ENCODE assay signal across 16 mouse cellular contexts in the genomic region with DNA sequence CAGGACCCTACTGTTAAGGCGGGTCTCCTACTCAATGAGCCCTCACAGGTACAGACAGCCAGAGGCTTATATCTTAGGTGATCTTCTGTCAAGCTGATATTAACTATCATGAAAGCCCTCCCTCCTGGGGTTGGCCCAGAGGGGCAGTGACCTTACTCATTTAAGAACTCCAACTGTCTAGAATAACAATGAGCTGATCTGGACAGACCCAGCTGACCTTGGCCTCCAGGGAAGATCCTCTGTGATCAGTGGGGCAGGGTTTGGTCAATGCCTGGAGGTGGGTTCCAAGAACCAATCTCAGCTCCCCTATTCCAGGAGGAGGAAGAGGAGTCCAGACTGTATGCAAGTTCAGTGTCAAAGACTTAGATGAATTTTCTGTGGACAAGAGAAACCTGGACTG.
"Had no signal": no experiment of that assay in that cellular context is flagged by ENCODE, and none has a peak within 500 bp of the region (broad histone marks: within the 10 kb centered on the region; RNA-seq: fewer than 3 reads in every experiment).

No protein-coding gene starts in this region.

- DNase-seq: liver; liver, postnatal 0 days; lung, postnatal 14 days; lung, postnatal 4 days; retina, postnatal 1 day; thymus, adult 18-20 months; thymus, postnatal 36 days had no signal

- H3K36me3 ChIP-seq: limb, embryonic 10.5 days; limb, embryonic 13.5 days; lung, embryonic 15.5 days; midbrain, embryonic 12.5 days; neural tube, embryonic 13.5 days had no signal

- H3K27me3 ChIP-seq: limb, embryonic 13.5 days; lung, embryonic 15.5 days; midbrain, embryonic 12.5 days; neural tube, embryonic 13.5 days had no signal

- H3K4me2 ChIP-seq: limb, embryonic 13.5 days; lung, embryonic 15.5 days; midbrain, embryonic 12.5 days; neural tube, embryonic 13.5 days had no signal

- H3K4me3 ChIP-seq: limb, embryonic 10.5 days; limb, embryonic 13.5 days; lung, embryonic 15.5 days; midbrain, embryonic 12.5 days; myocyte; neural tube, embryonic 13.5 days had no signal

- ATAC-seq: intestine, postnatal 0 days; liver, postnatal 0 days; midbrain, embryonic 16.5 days had no signal

- H3K9me3 ChIP-seq: limb, embryonic 10.5 days; limb, embryonic 13.5 days; lung, embryonic 15.5 days; midbrain, embryonic 12.5 days; neural tube, embryonic 13.5 days had no signal

- H3K27ac ChIP-seq: limb, embryonic 10.5 days; limb, embryonic 13.5 days; liver, embryonic 14.5 days; midbrain, embryonic 12.5 days; neural tube, embryonic 13.5 days had no signal

- H3K9ac ChIP-seq: limb, embryonic 13.5 days; liver, embryonic 14.5 days; liver, postnatal 0 days; lung, embryonic 15.5 days; midbrain, embryonic 12.5 days; neural tube, embryonic 13.5 days had no signal
